Mouse (Mus musculus): ENCODE measurements around the gene Ino80b. TPM values are rescaled to one million over a fixed set of nuclear protein-coding genes. Genes with fewer than 3 reads are reported as not detected.
A peak's percentile ranks its signal among the peaks of the same experiment; 100 is the strongest.

The Ino80b gene
- total RNA-seq (2014; rRNA removed): 40.1 and 44.5 TPM in 2 replicates
- 14.9 and 15.3 TPM in 2 replicates for polyA plus RNA-seq (2015; fragmentation: Nextera tagmentation; extraction: Ambion mirVana)

GRCm38 (mm10) chr6:83125331-83125730, at the start of gene Ino80b:
Gene Ino80b, minus strand, starts transcription at chr6:83125431.
- H3K27ac ChIP-seq (ENCODE audit: low read depth, low read length): no peak within 1 kb of the TSS
- H3K36me3 ChIP-seq (ENCODE audit: insufficient read depth): no peaks in the 10 kb centered on the region
- H3K9ac ChIP-seq: peak within 1 kb of the TSS; percentile 48
- H3K4me1 ChIP-seq (ENCODE audit: insufficient read depth): peaks cover 18% of the 10 kb centered on the region
- 23% methylated on average over 5 of the region's 5 CpGs for WGBS
- peak within 1 kb of the TSS; percentile 63 for H3K4me3 ChIP-seq (ENCODE audit: low read depth, low read length)
- H3K27me3 ChIP-seq (ENCODE audit: insufficient read depth, low read length): no peaks in the 10 kb centered on the region
- no peaks in the 10 kb centered on the region for H3K9me3 ChIP-seq (ENCODE audit: low read length)
- peak within 1 kb of the TSS; percentile 93 for H3K4me2 ChIP-seq (ENCODE audit: low read depth)
- ATAC-seq (no peak), DNase-seq (no peak)
- TF ChIP-seq CTCF (IDR thresholded peaks at IDR 0.05; ENCODE audit: low read depth): no peak

DNA sequence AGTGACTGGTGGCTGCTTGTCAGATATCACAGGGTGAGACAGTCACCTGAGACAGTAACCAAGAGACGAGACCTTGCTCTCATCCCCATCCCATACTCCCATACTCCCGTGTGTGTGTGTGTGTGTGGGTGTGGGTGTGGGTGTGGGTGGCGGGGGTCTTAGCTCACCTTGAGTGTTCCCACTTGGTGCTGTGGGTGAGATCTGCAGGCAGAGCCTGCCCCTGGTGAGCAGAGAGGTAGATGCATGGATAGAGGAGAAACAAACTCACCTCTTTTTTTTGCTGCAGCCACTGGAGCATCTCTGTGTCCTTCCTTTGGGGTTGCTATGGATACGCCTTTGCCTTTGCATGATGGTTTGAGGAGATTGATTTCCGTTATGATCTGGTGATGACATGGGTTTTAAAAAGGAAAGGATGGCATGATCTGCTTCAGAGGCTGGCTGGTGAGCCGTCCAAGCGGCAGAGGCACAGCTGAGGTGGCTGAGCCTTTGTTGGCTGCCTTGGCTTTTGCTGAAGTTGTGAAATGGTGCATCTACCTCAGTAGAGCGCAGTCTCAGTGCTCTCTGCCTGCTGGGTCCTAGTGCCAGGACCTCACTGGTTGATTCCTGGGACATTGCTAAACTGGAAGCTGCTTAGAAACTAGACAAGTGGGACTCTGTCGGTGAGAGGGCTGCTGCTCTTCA, 47.1 kb upstream of the Ino80b start:
- Histone ChIP-seq H3K4me2 (ENCODE audit: low read depth) (peak overlapping the region; percentile 42), H3K9ac (peak overlapping the region; percentile 39), H3K9me3 (ENCODE audit: low read length) (no peaks in the 10 kb centered on the region), H3K4me1 (ENCODE audit: insufficient read depth) (0 out of 2 replicates have a peak, but pooled peaks cover 11% of the 10 kb centered on the region), H3K4me3 (ENCODE audit: low read depth, low read length) (peak overlapping the region; percentile 25), H3K27me3 (ENCODE audit: insufficient read depth, low read length) (no peaks in the 10 kb centered on the region), H3K36me3 (ENCODE audit: insufficient read depth) (no peaks in the 10 kb centered on the region), H3K27ac (ENCODE audit: low read depth, low read length) (peak overlapping the region; percentile 81)
- ATAC-seq (peak; percentile 87), DNase-seq (peak; percentile 66)
- no peak for TF ChIP-seq CTCF (IDR thresholded peaks at IDR 0.05; ENCODE audit: low read depth)
- WGBS: 46% methylated on average over 9 of the region's 9 CpGs

- DNase-seq: no peak
- WGBS: 73% methylated on average over 5 of the region's 5 CpGs
- 0 out of 2 replicates have a peak overlapping the region, but pooled peaks have one; percentile 81 for H3K27ac ChIP-seq (ENCODE audit: low read depth, low read length)
Observed at GRCm38 (mm10) chr6:83171063-83171462, 45.8 kb upstream of the Ino80b start.

GRCm38 (mm10) chr6:83169872-83170271, 44.6 kb upstream of the Ino80b start:
- no peak for TF ChIP-seq CTCF (IDR thresholded peaks at IDR 0.05; ENCODE audit: low read depth)
- no peak overlapping the region for H3K9ac ChIP-seq

More at GRCm38 (mm10) chr6:83171063-83171462, 45.8 kb upstream of the Ino80b start:
- Histone ChIP-seq H3K4me2 (ENCODE audit: low read depth) (peak overlapping the region; percentile 42), H3K4me3 (ENCODE audit: low read depth, low read length) (peak overlapping the region; percentile 25; the same call in 1 of the 2 replicates), H3K27me3 (ENCODE audit: insufficient read depth, low read length) (no peaks in the 10 kb centered on the region), H3K36me3 (ENCODE audit: insufficient read depth) (no peaks in the 10 kb centered on the region), H3K4me1 (ENCODE audit: insufficient read depth) (peaks cover 21% of the 10 kb centered on the region; the same call in 1 of the 2 replicates), H3K9me3 (ENCODE audit: low read length) (no peaks in the 10 kb centered on the region), H3K9ac (0 out of 2 replicates have a peak overlapping the region, but pooled peaks have one; percentile 39)
- no peak for TF ChIP-seq CTCF (IDR thresholded peaks at IDR 0.05; ENCODE audit: low read depth)
- no peak for ATAC-seq

GRCm38 (mm10) chr6:83166243-83166630, 41.0 kb upstream of the Ino80b start:
- Histone ChIP-seq H3K27ac (ENCODE audit: low read depth, low read length) (peak overlapping the region; percentile 90), H3K27me3 (ENCODE audit: insufficient read depth, low read length) (peaks cover 14% of the 10 kb centered on the region), H3K9me3 (ENCODE audit: low read length) (no peaks in the 10 kb centered on the region), H3K4me2 (ENCODE audit: low read depth) (peak overlapping the region; percentile 65), H3K4me1 (ENCODE audit: insufficient read depth) (peaks cover 19% of the 10 kb centered on the region), H3K9ac (peak overlapping the region; percentile 82), H3K36me3 (ENCODE audit: insufficient read depth) (no peaks in the 10 kb centered on the region), H3K4me3 (ENCODE audit: low read depth, low read length) (peak overlapping the region; percentile 90)
- DNase-seq (peak; percentile 73), ATAC-seq (peak; percentile 19)
- TF ChIP-seq CTCF (IDR thresholded peaks at IDR 0.05; ENCODE audit: low read depth): peak; percentile 32
- 1% methylated on average over 12 of the region's 12 CpGs for WGBS

More at GRCm38 (mm10) chr6:83169872-83170271, 44.6 kb upstream of the Ino80b start:
- Histone ChIP-seq H3K27me3 (ENCODE audit: insufficient read depth, low read length) (no peaks in the 10 kb centered on the region), H3K4me1 (ENCODE audit: insufficient read depth) (peaks cover 25% of the 10 kb centered on the region; the same call in 1 of the 2 replicates), H3K9me3 (ENCODE audit: low read length) (no peaks in the 10 kb centered on the region), H3K27ac (ENCODE audit: low read depth, low read length) (0 out of 2 replicates have a peak overlapping the region, but pooled peaks have one; percentile 1), H3K4me2 (ENCODE audit: low read depth) (no peak overlapping the region), H3K4me3 (ENCODE audit: low read depth, low read length) (no peak overlapping the region), H3K36me3 (ENCODE audit: insufficient read depth) (no peaks in the 10 kb centered on the region)
- ATAC-seq (no peak), DNase-seq (no peak)
- WGBS: 80% methylated on average over 5 of the region's 5 CpGs

- 3% methylated on average over 58 of the region's 58 CpGs for WGBS
- peaks cover 18% of the 10 kb centered on the region for H3K4me1 ChIP-seq (ENCODE audit: insufficient read depth)
Observed at GRCm38 (mm10) chr6:83165607-83166242, 40.5 kb upstream of the Ino80b start, which contains the start of gene Dctn1. Gene Dctn1, plus strand, starts transcription at chr6:83165920.

More at GRCm38 (mm10) chr6:83165607-83166242, 40.5 kb upstream of the Ino80b start, which contains the start of gene Dctn1:
- Histone ChIP-seq H3K4me2 (ENCODE audit: low read depth) (peak within 1 kb of the TSS; percentile 65), H3K27me3 (ENCODE audit: insufficient read depth, low read length) (peaks cover 20% of the 10 kb centered on the region), H3K9ac (peak within 1 kb of the TSS; percentile 82), H3K36me3 (ENCODE audit: insufficient read depth) (no peaks in the 10 kb centered on the region), H3K4me3 (ENCODE audit: low read depth, low read length) (peak within 1 kb of the TSS; percentile 90), H3K27ac (ENCODE audit: low read depth, low read length) (peak within 1 kb of the TSS; percentile 90), H3K9me3 (ENCODE audit: low read length) (no peaks in the 10 kb centered on the region)
- DNase-seq: peak; percentile 98
- ATAC-seq: peak; percentile 92
- TF ChIP-seq CTCF (IDR thresholded peaks at IDR 0.05; ENCODE audit: low read depth): peak; percentile 89

Data from forebrain, postnatal 0 days (tissue).